Mouse (Mus musculus): ENCODE measurements around the gene Thegl. TPM values are rescaled to one million over a fixed set of nuclear protein-coding genes. Genes with fewer than 3 reads are reported as not detected.
"Not testable (repeated sequence)": the region's sequence is repeated elsewhere in the genome, so short reads cannot be mapped to it uniquely, and the experiment has no call there.

The Thegl gene
- total RNA-seq, 2 experiments from 2014 or later: not detected

DNA sequence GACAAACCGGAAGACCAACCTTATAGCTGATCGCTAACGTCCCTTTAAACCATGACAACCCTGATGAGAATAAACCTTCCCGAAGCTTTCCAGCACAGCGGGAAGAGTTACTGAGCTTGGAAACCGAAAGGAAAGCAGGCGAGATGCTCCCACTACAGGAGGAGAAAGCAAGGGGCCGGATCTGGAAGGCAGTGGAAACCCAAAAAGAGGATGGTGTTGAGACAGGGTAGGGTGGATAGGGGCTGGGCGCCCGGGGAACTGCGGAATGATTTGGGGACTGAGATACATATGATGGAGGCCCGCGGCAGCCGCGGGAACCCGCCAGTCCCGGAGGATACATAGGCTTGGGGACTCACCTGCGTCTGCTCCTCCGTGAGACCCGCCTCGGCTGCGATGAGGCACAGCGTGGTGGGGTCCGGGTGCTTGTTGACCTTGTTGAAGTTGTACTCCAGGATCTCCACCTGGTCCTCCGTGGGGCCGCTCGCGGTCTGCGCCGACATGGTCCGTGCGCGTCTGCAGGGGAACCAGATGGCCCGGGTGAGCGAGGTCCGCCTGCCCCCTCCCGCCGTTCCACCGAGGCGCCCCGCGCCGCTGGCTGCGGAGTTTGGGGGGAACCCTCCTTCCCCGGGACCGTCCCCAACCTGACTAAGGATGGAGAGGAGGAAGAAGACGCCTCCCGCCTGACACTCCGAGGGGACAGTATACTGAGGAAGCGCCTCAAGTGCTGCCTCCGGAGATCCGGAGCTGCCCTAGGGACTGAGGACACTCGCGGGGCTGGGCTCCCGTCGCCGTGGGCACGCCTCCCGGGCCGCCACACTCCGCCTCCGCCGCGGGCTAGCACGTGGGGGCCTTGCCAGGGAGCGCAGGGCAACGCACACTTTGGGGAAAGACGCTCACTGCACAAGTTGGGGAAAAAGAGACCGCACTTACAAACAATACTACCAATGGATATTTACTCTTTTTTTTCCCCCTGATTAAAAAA lies 79.0 kb downstream of the Thegl start:
- DNase-seq: peak; percentile 88

DNA sequence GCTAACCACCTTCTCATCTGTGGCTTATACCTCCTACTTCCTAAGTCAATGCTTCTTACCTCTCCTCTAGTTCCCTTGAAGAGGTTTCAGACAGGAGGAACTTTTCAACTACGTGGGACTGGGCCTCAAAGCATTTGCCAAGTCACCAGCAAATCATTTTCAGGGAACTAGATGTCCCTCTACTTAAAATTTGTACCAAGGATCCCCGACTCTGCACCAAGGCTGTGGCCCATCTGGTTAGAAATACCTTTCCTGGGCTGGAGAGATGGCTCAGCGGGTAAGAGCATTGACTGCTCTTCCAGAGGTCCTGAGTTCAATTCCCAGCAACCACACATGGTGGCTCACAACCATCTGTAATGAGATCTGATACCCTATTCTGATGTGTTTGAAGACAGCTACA lies 80.4 kb downstream of the Thegl start:
- not testable (repeated sequence) for DNase-seq

DNA sequence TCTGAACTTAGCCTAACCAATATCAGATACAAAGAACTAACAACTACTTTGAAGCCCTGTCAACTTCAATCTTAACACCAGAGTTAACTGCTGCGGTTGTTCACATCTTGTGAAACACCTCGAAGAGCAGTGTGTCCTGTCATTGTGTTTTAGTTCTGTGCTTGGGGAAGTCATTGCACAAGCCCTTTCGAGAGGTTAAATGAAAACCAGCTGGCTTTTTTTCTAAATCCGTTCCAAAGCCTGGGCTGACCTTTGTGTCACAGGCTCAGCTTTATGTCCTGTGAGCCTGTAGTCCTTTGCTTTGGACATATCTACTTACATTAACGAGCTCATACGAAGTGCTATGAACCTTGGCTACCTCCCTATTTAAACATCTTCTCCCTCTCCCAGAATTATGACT lies 81.9 kb downstream of the Thegl start:
- DNase-seq: peak; percentile 10

DNA sequence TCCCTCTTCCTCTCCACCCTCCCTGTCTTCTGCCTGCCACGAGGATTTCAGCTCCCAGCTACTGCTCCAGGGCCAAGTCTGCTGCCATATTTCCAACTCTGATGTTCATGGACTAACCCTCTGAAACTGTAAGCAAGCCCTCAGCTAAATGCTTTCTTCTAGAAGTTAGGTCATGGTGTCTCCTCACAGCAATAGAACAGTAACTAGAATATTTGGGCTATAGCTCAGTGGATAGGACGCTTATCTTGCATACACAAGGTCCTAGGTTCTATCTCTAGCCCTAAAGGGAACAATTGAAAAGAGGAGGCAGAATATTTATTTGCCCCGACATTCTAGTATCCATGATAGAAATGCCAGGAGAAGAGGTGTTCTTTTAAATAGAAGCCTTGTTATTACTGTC lies 83.1 kb downstream of the Thegl start:
- DNase-seq: no peak

DNA sequence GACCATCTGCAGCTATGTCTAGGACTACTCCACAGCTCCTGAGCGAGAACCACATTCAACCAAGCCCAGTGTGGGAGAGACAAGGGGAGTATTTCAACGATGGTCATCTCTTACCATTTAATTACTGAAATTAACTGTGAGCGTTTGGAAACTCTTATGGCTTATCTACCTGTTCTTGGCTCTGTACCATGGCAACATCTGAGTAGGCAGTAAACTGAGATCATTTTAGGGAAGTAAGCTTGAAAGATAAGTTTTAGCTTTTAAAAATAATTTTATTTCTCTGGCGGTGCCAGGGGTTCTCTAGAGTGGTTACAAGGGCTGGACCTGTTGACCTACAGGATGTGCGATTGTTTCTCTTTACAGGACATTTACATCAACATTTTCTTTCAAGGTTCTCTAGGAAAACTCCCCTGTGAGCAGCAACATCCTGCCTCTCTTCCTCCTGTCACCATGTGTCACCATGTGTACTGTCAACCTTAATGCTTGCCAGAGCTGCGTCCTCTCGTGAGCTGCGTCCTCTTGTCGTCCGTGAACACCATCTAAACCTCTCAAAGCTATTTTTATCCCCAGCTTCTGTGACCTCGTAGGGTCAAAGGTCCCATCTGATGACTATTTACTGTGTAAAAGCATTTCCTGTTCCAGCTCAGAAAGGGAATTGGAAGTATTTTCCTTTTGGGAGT lies 83.6 kb downstream of the Thegl start:
- DNase-seq: no peak

DNA sequence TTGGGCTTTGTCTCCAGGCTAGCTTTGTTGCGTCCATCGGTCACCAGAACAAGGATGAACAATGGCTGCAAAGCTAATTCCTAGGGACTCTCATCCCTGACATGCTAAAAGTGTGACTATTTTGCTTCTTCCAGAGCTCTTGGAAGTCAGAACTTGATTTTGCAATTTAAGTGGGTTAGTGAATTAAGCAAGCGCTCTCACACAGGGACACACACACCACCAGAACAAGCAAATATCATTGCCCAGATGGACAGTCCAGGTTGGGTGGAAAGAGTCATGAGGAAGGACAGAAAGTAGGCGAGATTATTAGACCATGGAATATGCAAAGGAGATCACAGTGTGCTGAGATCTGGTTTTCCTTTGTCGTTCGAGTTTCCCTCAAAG lies 84.2 kb downstream of the Thegl start:
- DNase-seq: no peak

DNA sequence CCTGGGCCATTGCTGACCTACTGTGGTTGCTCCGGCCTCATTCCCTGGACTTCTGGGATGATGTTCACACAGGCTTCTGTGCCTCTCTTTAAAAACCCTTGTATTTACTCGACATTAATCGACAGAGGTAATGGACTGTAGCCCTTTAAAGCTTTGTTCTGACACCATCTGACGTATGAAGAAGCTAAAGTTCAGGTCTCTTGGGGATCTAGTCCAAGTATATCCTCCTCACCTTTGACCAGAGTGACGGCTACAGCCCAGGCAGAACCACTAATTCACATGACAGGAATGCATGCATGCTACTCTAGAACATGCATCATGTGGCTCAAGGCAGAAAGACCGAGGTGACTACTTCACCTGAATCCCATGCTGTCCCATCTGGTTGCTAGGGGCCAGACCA lies 84.9 kb downstream of the Thegl start:
- DNase-seq: no peak

DNA sequence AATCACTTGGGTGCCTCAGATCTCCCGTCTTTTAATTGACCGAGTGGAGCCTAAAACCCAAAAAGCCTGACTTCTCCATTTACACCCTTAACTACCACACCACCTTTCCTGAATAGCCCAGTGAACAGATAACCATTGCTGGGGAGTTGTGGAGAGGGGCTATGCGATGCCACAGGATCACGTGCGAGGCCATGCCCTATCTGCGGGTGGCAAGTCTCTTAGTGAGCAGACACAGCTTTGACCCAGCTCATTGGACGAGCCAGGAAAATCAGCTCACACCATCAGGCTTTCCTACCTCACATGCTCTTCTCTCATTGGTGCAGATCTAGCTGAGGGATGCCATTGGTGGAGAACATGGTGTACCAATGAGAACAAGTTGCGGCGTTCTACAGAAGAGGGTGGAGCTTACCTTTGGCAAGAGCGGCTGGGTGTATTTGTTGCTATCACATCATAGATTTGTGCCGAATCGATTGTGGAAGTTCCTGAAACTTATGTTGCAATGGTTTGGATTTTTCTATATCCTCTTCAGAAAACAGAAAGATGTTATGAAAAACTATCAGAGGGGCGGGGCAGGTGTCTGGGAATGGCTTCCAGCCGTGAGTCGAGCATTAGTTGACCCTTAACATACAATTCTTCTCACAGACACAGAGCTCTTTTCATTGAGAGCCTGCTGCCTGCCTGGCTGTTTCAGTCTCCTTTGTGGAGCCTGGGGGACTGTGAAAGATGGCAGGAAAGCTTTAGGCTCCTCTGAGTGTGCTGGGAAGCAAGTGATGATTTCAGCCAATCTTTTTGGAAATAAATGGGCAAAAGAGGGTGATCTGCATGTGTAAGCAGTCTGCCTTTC lies 86.9 kb downstream of the Thegl start:
- no peak for DNase-seq

DNA sequence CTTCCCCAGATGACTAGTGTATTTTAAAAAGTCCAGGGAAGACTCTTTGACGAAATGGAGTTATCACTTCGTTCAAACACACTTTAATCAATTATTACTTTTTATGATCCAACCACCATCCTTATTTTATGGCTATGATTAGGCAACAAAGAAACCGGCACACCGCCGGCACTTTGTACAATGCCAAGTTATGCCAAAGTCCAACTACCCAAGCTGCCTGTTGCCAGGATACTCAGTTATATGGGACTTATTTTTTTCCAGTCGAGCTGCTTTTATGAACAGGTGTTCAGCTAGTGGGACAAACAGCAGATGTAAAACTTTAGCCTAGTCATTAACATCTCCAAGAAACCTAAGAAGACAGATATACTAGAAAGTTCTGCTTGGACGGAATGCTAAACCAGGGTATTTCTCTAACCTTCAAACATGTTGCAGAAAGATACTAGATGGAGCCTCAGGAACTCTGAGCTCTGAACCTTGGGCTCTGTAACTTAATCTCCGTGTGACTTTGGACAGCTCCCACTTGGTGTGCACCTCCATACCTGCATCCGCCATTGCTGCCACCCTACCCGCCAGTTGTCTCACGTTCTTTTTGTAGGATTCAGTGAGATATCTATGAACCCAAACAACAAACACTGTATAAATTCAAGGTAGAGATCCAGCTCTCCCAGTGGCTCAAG lies 91.5 kb downstream of the Thegl start:
- DNase-seq: no peak

DNA sequence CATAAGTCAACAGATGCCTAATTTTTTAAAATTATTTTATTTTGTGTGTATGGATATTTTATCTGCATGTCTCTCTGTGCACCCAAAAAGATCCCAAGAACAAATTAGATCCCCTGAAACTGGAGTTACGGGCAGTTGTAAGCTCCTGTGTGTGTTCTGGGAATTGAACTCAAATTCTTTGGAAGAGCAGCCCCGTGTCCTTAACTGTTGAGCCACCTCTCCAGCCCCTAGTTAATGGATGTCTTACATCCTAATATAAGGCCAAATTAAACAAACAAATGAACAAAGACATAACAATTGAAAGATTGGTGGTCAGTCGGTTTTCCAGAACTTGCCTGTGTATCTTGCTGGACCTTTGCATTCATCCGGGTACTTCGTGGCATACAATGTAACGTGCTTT lies 93.0 kb downstream of the Thegl start:
- no peak for DNase-seq

DNA sequence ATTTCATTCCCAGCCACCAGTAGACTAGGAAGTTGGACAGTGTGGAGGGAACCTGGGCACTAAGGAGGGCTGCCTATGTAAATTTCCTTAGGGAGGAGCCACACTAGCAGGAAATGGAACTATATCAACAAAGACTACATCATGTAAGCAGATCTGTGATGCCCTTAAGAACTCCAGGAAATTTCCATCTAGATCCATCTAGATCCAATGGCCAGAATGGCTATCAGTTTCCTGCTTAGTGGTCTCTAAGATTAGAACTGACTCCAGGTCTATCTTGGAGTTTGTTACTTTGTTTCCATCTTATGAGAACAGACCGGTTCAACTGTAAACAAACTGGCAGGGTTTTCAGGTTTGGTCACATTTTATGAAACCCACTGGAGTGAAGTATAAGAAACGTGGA lies 94.0 kb downstream of the Thegl start:
- DNase-seq: no peak

Other genes starting within 250 kb of the Thegl start
- gene Aasdh, start 110.5 kb upstream of the Thegl start, total RNA-seq (2021): 10 to 100 TPM; 17.4 to 25.7 TPM
- 100 to 1,000 TPM; 193 to 202 TPM for gene Paics, start 64.7 kb upstream of the Thegl start, total RNA-seq (2021)
- 10 to 100 TPM; 22.4 to 27.0 TPM for gene Ppat, start 64.4 kb upstream of the Thegl start, total RNA-seq (2021)
- 100 to 1,000 TPM; 128 to 131 TPM for gene Srp72, start 41.3 kb upstream of the Thegl start, total RNA-seq (2021)
- under 1 TPM in 1 of 2 experiments, not detected in 1; 0.73 TPM for gene Arl9, start 12.0 kb upstream of the Thegl start, total RNA-seq (2021)
- gene Hopx, start 99.1 kb downstream of the Thegl start, total RNA-seq (2021): 10 to 100 TPM in 1 of 2 experiments, 1 to 10 TPM in 1; 9.8 to 11.1 TPM
- under 1 TPM in 1 of 2 experiments, not detected in 1; 0.85 TPM for gene Spink2, start 195.4 kb downstream of the Thegl start, total RNA-seq (2021)
- gene Rest, start 249.5 kb downstream of the Thegl start, total RNA-seq (2021): 10 to 100 TPM; 26.3 TPM